In genomic region chr16:72828381-72828780, GRCm38 (mm10) we compare ENCODE assay signal across 17 mouse cellular contexts.
"Had no signal": no experiment of that assay in that cellular context is flagged by ENCODE, and none has a peak within 500 bp of the region (broad histone marks: within the 10 kb centered on the region; RNA-seq: fewer than 3 reads in every experiment).

No protein-coding gene starts in this region.

- H3K4me3 ChIP-seq: kidney, embryonic 15.5 days; left cerebral cortex, adult 2 months; limb, embryonic 12.5 days; liver, embryonic 13.5 days; megakaryocyte, embryonic 14.5 days; midbrain, embryonic 10.5 days; midbrain, embryonic 13.5 days had no signal

- H3K9me3 ChIP-seq: kidney, embryonic 15.5 days; limb, embryonic 12.5 days; liver, embryonic 13.5 days; midbrain, embryonic 10.5 days; midbrain, embryonic 13.5 days had no signal

- H3K27ac ChIP-seq: left cerebral cortex, adult 2 months; midbrain, embryonic 10.5 days; midbrain, embryonic 13.5 days had no signal

- H3K9ac ChIP-seq: kidney, embryonic 15.5 days; limb, embryonic 12.5 days; liver, embryonic 13.5 days; midbrain, embryonic 13.5 days had no signal

- H3K4me1 ChIP-seq: megakaryocyte, embryonic 14.5 days had no signal

- ATAC-seq: intestine, postnatal 0 days; lung, postnatal 0 days; midbrain, embryonic 13.5 days; midbrain, embryonic 16.5 days had no signal

- H3K4me2 ChIP-seq: kidney, embryonic 15.5 days; limb, embryonic 12.5 days; liver, embryonic 13.5 days; midbrain, embryonic 13.5 days had no signal

- DNase-seq: kidney, adult 2 months; kidney, postnatal 25 days; layer of hippocampus, postnatal 36 days; liver, embryonic 13.5 days; lung, adult 2 months; lung, postnatal 36 days; thymus, adult 18-20 months; thymus, postnatal 36 days had no signal

- H3K36me3 ChIP-seq: kidney, embryonic 15.5 days; limb, embryonic 12.5 days; liver, embryonic 13.5 days; midbrain, embryonic 10.5 days; midbrain, embryonic 13.5 days had no signal

- H3K27me3 ChIP-seq: kidney, embryonic 15.5 days; limb, embryonic 12.5 days; liver, embryonic 13.5 days; megakaryocyte, embryonic 14.5 days; midbrain, embryonic 13.5 days had no signal
